Mouse (Mus musculus) liver, embryonic 12.5 days (tissue): ENCODE measurements at regions not wholly inside any gene's neighbourhood (a gene's known extent, or its start where the extent isn't known, plus 50 kb on each side); places are given as distances from the start of the nearest gene placed in this dataset.

ENCODE experiments used
- ATAC-seq: fragments of 200-750 bp; cut with Nextera tagmentation; 2 replicates; pipeline ENCODE4 v1.8.0; 2017; ENCODE audit warnings: moderate number of reproducible peaks, mild to moderate bottlenecking, moderate library complexity
- H3K27ac ChIP-seq: fragments of 300-500 bp; sonication (generic); 2 replicates; pipeline ENCODE4 v1.5.1; 2016; ENCODE audit warnings: mild to moderate bottlenecking
- H3K27me3 ChIP-seq: fragments of 300-500 bp; sonication (generic); replicated peaks from 2 replicates; pipeline ENCODE4 v1.6.1; 2016; ENCODE audit warnings: mild to moderate bottlenecking, moderate library complexity
- H3K36me3 ChIP-seq: fragments of 300-500 bp; sonication (generic); 2 replicates; pipeline ENCODE4 v1.6.1; 2016; ENCODE audit warnings: mild to moderate bottlenecking, moderate library complexity
- H3K4me1 ChIP-seq: fragments of 300-500 bp; sonication (generic); 2 replicates; pipeline ENCODE4 v1.6.1; 2016
- H3K4me2 ChIP-seq: fragments of 300-500 bp; sonication (generic); 2 replicates; pipeline ENCODE4 v1.6.1; 2016; ENCODE audit warnings: mild to moderate bottlenecking, moderate library complexity
- H3K4me3 ChIP-seq: fragments of 300-500 bp; sonication (generic); 2 replicates; pipeline ENCODE4 v1.5.1; 2016; ENCODE audit warnings: mild to moderate bottlenecking, moderate library complexity
- H3K9ac ChIP-seq: fragments of 300-500 bp; sonication (generic); 2 replicates; pipeline ENCODE4 v1.6.1; 2016; ENCODE audit warnings: mild to moderate bottlenecking, moderate library complexity
- H3K9me3 ChIP-seq: fragments of 300-500 bp; sonication (generic); replicated peaks from 2 replicates; pipeline ENCODE4 v1.6.1; 2016; ENCODE audit warnings: mild to moderate bottlenecking, moderate library complexity
- WGBS: fragments of 180-500 bp; shearing (Covaris S2); methylation state at CpG from one replicate; pipeline ENCODE4 v1.1.7; 2016; ENCODE audit not compliant: insufficient replicate concordance; 5-methylcytosine and 5-hydroxymethylcytosine counted together

DNA sequence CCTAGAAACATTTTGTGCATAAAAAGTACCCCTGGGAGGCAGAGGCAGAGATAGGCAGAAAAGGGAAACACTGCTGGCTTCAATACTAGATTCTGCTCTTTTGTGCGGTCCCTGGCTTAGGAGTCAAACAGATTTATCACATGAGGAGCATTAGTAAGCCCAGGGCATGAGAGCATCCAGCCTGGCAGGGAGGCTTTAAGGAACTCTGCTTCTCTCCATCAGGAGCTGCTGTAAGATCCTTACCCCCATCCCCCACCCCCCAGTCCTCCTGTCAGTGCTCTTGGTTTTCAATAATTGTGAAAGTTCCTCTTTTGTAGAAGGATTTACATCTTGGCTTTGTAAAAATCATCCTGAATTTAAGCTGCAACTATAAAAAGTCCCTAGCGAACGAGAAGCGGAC is 97.2 kb upstream of the Prdm1 start:
- no peak overlapping the region for H3K27ac ChIP-seq
- no peak overlapping the region for H3K4me3 ChIP-seq
- no peaks in the 10 kb centered on the region for H3K9me3 ChIP-seq
- 70% methylated on average over 4 of the region's 4 CpGs for WGBS
- ATAC-seq: no peak
- H3K9ac ChIP-seq: no peak overlapping the region
- H3K36me3 ChIP-seq: no peaks in the 10 kb centered on the region
- H3K4me1 ChIP-seq: no peaks in the 10 kb centered on the region
- H3K4me2 ChIP-seq: no peak overlapping the region
- no peaks in the 10 kb centered on the region; the same call in 1 of the 2 replicates for H3K27me3 ChIP-seq

DNA sequence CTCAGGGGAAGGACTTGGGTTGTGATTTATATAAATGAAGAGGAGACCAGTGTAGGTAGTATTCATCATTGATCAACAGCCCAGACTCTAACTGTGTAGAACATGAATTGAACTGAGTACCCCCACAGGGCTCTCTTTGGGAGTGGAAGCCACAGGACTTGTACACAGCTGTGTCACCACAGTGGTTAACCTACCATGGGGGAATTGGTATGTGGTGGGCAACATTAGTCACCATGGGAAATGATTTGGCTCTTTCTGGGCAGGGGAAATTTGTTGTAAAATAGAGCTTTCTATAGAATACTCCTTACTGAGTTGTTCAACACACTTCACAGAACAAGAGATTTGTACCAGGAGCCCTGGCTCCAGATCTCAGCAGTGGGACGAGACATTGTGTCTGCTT is 87.3 kb upstream of the Prdm1 start:
- Histone ChIP-seq H3K27me3 (no peaks in the 10 kb centered on the region), H3K27ac (no peak overlapping the region), H3K9me3 (0 out of 2 replicates have a peak, but pooled peaks cover 3% of the 10 kb centered on the region), H3K9ac (no peak overlapping the region), H3K4me1 (no peaks in the 10 kb centered on the region), H3K36me3 (no peaks in the 10 kb centered on the region), H3K4me3 (no peak overlapping the region), H3K4me2 (no peak overlapping the region)
- no peak for ATAC-seq
- WGBS: 59% methylated on average over 1 of the region's 1 CpGs

DNA sequence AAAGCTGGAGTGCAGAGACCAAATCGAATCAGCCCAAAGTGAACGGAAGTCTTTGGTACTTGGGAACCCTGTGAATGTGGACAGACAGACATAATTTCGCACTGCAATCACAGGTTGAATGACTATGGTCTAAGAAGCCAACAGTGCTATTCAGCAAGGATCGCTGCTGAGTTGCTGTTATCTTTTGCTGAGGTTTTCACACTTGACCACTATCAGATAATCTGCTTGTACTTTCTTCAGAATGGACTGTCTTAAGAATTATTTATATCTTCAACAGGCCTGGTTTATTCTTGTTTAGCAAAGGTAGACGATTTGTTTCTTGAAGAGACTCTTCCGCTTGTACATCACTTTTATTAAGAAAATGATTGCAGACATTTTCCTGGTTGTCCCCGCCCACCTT is 84.3 kb upstream of the Prdm1 start:
- no peak for ATAC-seq
- Histone ChIP-seq H3K4me3 (no peak overlapping the region), H3K4me1 (peaks cover 6% of the 10 kb centered on the region; the same call in 1 of the 2 replicates), H3K9ac (no peak overlapping the region), H3K4me2 (no peak overlapping the region), H3K27ac (no peak overlapping the region), H3K27me3 (no peaks in the 10 kb centered on the region), H3K9me3 (no peaks in the 10 kb centered on the region), H3K36me3 (no peaks in the 10 kb centered on the region)
- 58% methylated on average over 7 of the region's 7 CpGs for WGBS

DNA sequence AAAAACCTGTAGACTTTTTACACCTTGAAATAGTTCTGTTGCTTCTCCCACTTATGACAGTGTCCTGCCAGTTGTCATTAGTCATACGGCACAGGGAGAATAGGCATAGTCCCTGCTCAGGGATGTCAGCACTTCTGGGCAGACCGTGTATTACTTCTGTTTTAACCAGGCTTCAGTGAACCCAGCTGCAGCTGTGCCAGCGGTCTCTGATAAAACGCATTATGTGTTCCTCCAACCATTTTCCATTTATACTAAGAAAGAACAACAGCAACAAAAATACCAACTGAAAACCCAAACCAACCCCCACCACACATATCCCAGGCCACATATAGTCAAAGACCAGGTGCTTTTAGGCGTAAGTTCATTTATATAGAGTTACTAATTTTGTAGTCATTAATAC is 83.1 kb upstream of the Prdm1 start:
- Histone ChIP-seq H3K4me3 (no peak overlapping the region), H3K27me3 (no peaks in the 10 kb centered on the region), H3K9me3 (no peaks in the 10 kb centered on the region), H3K36me3 (no peaks in the 10 kb centered on the region), H3K27ac (no peak overlapping the region), H3K9ac (no peak overlapping the region), H3K4me1 (peaks cover 6% of the 10 kb centered on the region; the same call in 1 of the 2 replicates), H3K4me2 (no peak overlapping the region)
- WGBS: 70% methylated on average over 5 of the region's 5 CpGs
- no peak for ATAC-seq

DNA sequence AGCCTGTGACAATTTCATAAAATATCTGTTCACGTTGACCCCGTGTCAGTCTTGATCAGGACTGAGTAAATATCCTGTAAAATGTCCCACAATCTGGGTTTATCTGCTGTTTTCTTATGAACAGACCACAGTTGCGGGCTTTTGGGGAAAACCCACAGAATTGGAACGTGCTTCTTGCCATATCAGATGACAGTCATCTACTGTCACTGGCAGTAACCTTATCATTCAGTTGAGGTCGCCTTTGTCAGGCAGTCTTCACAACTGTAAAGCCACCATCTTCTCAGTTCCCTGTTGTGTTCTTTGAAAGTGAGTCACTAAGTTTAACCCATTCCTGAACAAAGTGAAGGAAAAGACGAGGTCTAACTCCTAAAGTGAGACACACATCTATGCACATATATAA is 80.9 kb upstream of the Prdm1 start:
- no peak overlapping the region for H3K4me2 ChIP-seq
- no peak overlapping the region for H3K4me3 ChIP-seq
- H3K36me3 ChIP-seq: no peaks in the 10 kb centered on the region
- ATAC-seq: peak; percentile 54; the same call in 1 of the 2 replicates
- H3K27ac ChIP-seq: no peak overlapping the region
- H3K9me3 ChIP-seq: no peaks in the 10 kb centered on the region
- H3K27me3 ChIP-seq: no peaks in the 10 kb centered on the region
- H3K4me1 ChIP-seq: peaks cover 6% of the 10 kb centered on the region
- WGBS: 17% methylated on average over 6 of the region's 6 CpGs
- H3K9ac ChIP-seq: no peak overlapping the region

DNA sequence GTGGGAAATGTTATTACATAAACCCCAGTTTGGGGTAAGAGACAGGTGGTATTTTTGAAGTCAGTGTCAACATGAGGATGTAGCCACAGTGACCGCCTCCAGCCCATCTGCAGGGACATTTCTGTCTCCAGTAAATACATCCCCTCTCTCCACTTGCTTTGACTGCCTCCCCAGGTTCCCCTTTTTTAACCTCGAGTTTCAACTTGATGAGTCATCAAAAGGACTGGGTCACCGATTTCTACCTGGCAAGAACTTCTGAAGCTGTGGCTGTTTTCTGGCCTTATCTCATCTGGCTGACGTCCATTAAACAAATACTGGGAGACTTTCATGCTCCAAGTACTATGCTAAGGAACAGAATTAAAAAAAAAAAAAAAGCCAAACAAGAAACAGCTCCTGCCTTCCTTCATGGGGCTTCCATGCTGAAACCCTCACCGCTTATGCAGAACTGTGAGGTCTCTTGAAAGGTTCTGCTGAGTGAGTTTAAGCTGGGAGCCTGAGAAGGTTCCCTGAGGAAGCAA is 79.1 kb upstream of the Prdm1 start:
- 26% methylated on average over 5 of the region's 5 CpGs for WGBS
- Histone ChIP-seq H3K9ac (no peak overlapping the region), H3K27ac (no peak overlapping the region), H3K27me3 (no peaks in the 10 kb centered on the region), H3K4me2 (no peak overlapping the region), H3K4me1 (peaks cover 6% of the 10 kb centered on the region), H3K9me3 (no peaks in the 10 kb centered on the region), H3K36me3 (no peaks in the 10 kb centered on the region), H3K4me3 (no peak overlapping the region)
- no peak for ATAC-seq

DNA sequence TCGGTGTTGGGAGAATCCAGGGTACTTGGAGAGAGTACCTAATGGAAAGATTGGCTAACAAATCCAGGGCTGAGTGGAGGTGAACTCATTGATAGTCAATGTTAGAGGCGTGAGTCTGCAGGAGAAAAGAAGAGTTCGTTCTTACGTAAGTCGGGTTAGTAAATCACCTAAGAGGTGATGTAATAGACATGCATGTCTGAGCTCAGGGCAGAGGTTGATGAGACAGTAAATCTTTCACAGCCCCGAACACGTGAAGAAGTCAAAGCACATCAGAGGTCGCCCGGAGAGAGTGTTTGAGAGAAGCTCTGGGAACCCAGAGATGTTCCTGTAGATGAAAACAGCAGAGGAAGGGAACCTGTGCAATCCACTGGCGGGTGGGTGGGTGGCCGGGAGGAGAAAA is 76.2 kb upstream of the Prdm1 start:
- H3K4me3 ChIP-seq: no peak overlapping the region
- no peak overlapping the region for H3K4me2 ChIP-seq
- no peaks in the 10 kb centered on the region for H3K36me3 ChIP-seq
- H3K9me3 ChIP-seq: no peaks in the 10 kb centered on the region
- ATAC-seq: no peak
- 72% methylated on average over 11 of the region's 11 CpGs for WGBS
- no peak overlapping the region for H3K9ac ChIP-seq
- no peaks in the 10 kb centered on the region for H3K27me3 ChIP-seq
- no peak overlapping the region for H3K27ac ChIP-seq
- peaks cover 6% of the 10 kb centered on the region for H3K4me1 ChIP-seq

DNA sequence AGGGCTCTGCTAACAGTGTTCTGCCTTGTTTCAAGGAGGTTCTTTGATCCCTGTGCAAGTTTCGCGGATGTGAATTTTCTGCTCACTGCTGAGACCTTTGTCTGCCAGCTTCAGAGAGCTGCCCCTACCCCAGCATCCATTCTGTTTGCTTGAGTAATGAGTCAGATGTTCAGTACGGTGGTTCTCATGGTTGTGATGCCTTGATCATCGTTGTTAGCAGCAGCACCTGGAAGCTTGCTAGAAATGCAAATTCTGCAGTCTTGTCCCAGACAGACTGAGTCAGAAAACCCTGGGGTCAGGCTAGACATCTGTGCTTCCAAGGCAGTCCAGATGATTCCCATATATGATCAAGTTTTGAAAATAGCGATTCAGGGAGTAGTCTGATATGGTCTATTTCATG is 75.2 kb upstream of the Prdm1 start:
- H3K9me3 ChIP-seq: no peaks in the 10 kb centered on the region
- no peaks in the 10 kb centered on the region; the same call in none of the 2 replicates for H3K4me1 ChIP-seq
- no peak overlapping the region for H3K4me3 ChIP-seq
- no peak overlapping the region for H3K9ac ChIP-seq
- H3K27me3 ChIP-seq: no peaks in the 10 kb centered on the region
- ATAC-seq: no peak
- H3K27ac ChIP-seq: no peak overlapping the region
- H3K4me2 ChIP-seq: no peak overlapping the region
- H3K36me3 ChIP-seq: no peaks in the 10 kb centered on the region
- WGBS: 76% methylated on average over 5 of the region's 5 CpGs

DNA sequence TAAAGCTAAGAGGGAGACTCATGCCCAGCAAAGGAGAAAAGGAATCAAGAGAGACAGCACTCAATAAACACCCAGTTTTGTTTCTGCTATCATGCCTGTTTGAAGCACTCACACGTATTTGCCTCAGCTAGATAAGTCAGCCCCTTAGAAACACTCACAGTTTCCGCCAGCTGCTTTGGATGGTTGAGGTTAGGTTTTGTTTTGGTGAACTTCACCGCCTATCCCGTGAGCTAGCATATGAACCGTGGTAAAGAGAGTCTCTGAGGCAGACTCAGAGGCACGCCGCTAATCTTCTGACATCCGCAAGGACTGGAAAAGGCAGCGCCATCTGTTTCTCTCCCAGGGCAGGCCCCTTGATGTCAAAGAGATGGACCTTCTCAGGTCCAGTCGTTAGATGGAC is 73.2 kb upstream of the Prdm1 start:
- ATAC-seq: no peak
- no peaks in the 10 kb centered on the region for H3K36me3 ChIP-seq
- H3K4me2 ChIP-seq: no peak overlapping the region
- H3K27me3 ChIP-seq: no peaks in the 10 kb centered on the region; the same call in 1 of the 2 replicates
- H3K9ac ChIP-seq: no peak overlapping the region
- H3K9me3 ChIP-seq: no peaks in the 10 kb centered on the region
- H3K4me1 ChIP-seq: no peaks in the 10 kb centered on the region; the same call in none of the 2 replicates
- no peak overlapping the region for H3K4me3 ChIP-seq
- 55% methylated on average over 10 of the region's 10 CpGs for WGBS
- H3K27ac ChIP-seq: no peak overlapping the region

DNA sequence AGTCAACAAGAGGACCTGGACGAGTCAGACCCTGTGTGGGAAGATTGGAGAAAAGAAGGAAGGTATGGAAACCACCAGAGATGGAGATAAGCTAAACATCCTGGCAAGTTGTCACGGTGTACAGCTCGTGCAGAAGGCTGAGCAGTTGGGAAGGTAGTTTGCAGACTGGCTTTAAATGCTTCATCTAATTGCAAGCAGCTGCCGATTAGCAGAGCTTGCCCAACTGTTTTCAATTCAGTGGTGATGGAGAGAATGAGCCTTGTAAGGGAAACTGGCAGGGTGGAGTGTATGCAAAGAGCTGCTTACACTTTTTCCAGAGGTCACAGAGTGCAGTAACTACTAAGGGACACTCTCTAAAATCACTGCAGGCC is 71.6 kb upstream of the Prdm1 start:
- Histone ChIP-seq H3K27me3 (no peaks in the 10 kb centered on the region; the same call in 1 of the 2 replicates), H3K27ac (no peak overlapping the region), H3K9me3 (no peaks in the 10 kb centered on the region), H3K36me3 (no peaks in the 10 kb centered on the region), H3K4me1 (no peaks in the 10 kb centered on the region; the same call in none of the 2 replicates), H3K4me3 (no peak overlapping the region), H3K9ac (no peak overlapping the region), H3K4me2 (no peak overlapping the region)
- WGBS: 22% methylated on average over 4 of the region's 4 CpGs
- no peak for ATAC-seq

DNA sequence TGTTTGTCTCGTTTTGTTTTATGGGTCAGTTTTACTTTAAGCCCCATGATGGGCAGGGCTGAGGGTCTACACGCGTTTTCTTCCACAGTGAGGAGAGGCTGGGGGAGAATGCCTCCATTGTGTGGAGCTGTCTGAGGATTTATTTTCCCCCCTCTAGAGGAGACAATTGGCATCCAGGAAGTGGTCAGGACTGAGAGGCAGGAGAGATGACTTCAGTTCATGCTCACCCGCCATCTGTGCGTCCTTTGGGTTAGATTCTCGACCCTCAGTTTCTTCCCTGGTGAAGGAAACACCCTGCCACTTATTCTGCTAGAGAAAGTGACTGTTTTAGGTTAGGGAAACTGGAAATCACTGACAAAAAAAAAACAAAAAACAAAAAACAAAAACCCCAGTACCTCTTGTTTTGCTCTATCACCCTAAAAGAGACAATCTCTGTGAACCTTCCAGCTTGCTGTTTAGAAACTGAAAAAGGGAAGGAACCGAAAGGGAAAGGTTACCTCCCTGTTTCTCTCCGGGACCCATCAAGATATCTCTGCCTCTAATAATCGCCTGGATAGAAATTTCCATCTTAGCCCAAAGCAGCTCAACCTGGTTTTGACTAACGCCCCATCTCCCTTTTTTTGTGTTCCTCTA is 71.1 kb upstream of the Prdm1 start:
- no peak overlapping the region for H3K4me3 ChIP-seq
- no peaks in the 10 kb centered on the region for H3K9me3 ChIP-seq
- no peaks in the 10 kb centered on the region for H3K4me1 ChIP-seq
- no peak overlapping the region for H3K4me2 ChIP-seq
- H3K36me3 ChIP-seq: no peaks in the 10 kb centered on the region
- WGBS: 30% methylated on average over 10 of the region's 10 CpGs
- no peak overlapping the region for H3K27ac ChIP-seq
- H3K9ac ChIP-seq: no peak overlapping the region
- no peaks in the 10 kb centered on the region; the same call in 1 of the 2 replicates for H3K27me3 ChIP-seq
- ATAC-seq: no peak

DNA sequence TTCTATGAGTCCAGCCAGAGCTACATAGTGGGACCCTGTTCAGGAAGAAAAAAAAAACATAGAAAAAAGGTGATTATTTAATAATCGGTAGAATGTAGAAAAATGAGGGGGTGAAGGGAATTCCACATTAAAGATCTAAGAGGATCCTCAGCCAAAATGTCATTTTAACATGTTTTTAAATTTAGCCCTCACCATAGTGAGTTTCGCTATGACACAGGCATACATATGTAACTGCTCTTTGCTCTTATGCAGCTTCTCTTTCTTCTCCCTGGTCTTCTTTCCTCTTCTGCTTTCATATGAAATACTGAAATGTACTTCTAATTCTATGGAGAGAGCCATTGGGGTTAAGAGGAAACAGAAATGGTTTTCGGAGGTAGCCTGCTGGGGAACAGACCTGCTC is 70.3 kb upstream of the Prdm1 start:
- ATAC-seq: no peak
- Histone ChIP-seq H3K27me3 (no peaks in the 10 kb centered on the region; the same call in 1 of the 2 replicates), H3K9ac (no peak overlapping the region), H3K36me3 (no peaks in the 10 kb centered on the region), H3K9me3 (no peaks in the 10 kb centered on the region), H3K4me1 (no peaks in the 10 kb centered on the region), H3K4me2 (no peak overlapping the region), H3K27ac (no peak overlapping the region), H3K4me3 (no peak overlapping the region)
- 83% methylated on average over 3 of the region's 3 CpGs for WGBS

DNA sequence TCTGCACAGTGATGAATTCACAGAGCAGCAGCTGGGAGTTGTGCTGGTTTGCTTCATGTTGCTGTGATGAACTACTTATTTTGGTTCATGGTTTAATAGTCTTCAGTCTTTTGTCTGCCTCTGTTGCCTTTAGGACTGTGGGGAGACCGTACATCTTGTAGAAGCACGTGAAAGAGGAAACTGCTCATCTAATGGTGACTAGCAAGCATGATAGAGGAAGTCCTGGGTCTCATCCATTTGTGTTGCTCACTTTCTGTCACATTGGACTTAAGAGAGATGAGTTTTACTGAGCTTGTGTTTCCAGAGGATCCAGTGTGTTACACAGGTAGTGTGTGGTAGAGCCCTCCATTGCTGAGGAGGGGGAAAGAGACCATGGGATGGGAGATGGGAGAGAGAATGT is 67.6 kb upstream of the Prdm1 start:
- Histone ChIP-seq H3K9me3 (no peaks in the 10 kb centered on the region), H3K4me2 (no peak overlapping the region), H3K4me3 (no peak overlapping the region), H3K27me3 (no peaks in the 10 kb centered on the region; the same call in 1 of the 2 replicates), H3K4me1 (no peaks in the 10 kb centered on the region), H3K36me3 (no peaks in the 10 kb centered on the region), H3K27ac (no peak overlapping the region), H3K9ac (no peak overlapping the region)
- no peak for ATAC-seq
- WGBS: 37% methylated on average over 2 of the region's 2 CpGs
